Mouse (Mus musculus): ENCODE data around the gene Slitrk5. TPM values are rescaled to one million over a fixed set of nuclear protein-coding genes. Genes with fewer than 3 reads are reported as not detected.
"Not testable (repeated sequence)": the region's sequence is repeated elsewhere in the genome, so short reads cannot be mapped to it uniquely, and the experiment has no call there.

Slitrk5 gene
- polyA plus RNA-seq, 1 experiment from 2014 or later = 17.5 TPM

GRCm38 (mm10) chr14:111681773-111682172 is 6.9 kb downstream of the Slitrk5 start:
- Histone ChIP-seq H3K4me1 (ENCODE audit: control insufficient read depth, insufficient read depth, low read length) (no peaks in the 10 kb centered on the region), H3K9me3 (replicated peaks; ENCODE audit: control insufficient read depth, low read length) (no peaks in the 10 kb centered on the region), H3K36me3 (ENCODE audit: control insufficient read depth, insufficient read depth, low read length) (no peaks in the 10 kb centered on the region), H3K4me2 (peak overlapping the region; percentile 95), H3K9ac (ENCODE audit: low read depth, low read length) (peak overlapping the region; percentile 69; the same call in 1 of the 2 replicates), H3K27ac (ENCODE audit: low read depth, low read length) (no peak overlapping the region), H3K4me3 (ENCODE audit: low read depth, low read length) (peak overlapping the region; percentile 60), H3K27me3 (ENCODE audit: control insufficient read depth, insufficient read depth, low read length) (peaks cover 23% of the 10 kb centered on the region)
- 7% methylated on average over 13 of the region's 13 CpGs for WGBS (ENCODE audit: insufficient replicate concordance)
- no peak for ATAC-seq (replicated peaks; ENCODE audit: insufficient number of reproducible peaks, low FRiP score, low TSS enrichment)

GRCm38 (mm10) chr14:111683543-111683942 is 8.6 kb downstream of the Slitrk5 start:
- peaks cover 14% of the 10 kb centered on the region for H3K27me3 ChIP-seq (ENCODE audit: control insufficient read depth, insufficient read depth, low read length)
- no peak for ATAC-seq (replicated peaks; ENCODE audit: insufficient number of reproducible peaks, low FRiP score, low TSS enrichment)
- WGBS (ENCODE audit: insufficient replicate concordance) = 63% methylated on average over 4 of the region's 4 CpGs
- no peaks in the 10 kb centered on the region for H3K36me3 ChIP-seq (ENCODE audit: control insufficient read depth, insufficient read depth, low read length)
- no peak overlapping the region for H3K4me3 ChIP-seq (ENCODE audit: low read depth, low read length)
- no peak overlapping the region for H3K9ac ChIP-seq (ENCODE audit: low read depth, low read length)
- no peaks in the 10 kb centered on the region for H3K4me1 ChIP-seq (ENCODE audit: control insufficient read depth, insufficient read depth, low read length)
- H3K4me2 ChIP-seq = no peak overlapping the region
- H3K27ac ChIP-seq (ENCODE audit: low read depth, low read length) = no peak overlapping the region
- H3K9me3 ChIP-seq (replicated peaks; ENCODE audit: control insufficient read depth, low read length) = no peaks in the 10 kb centered on the region

GRCm38 (mm10) chr14:111690139-111690538 is 15.2 kb downstream of the Slitrk5 start:
- H3K9me3 ChIP-seq (replicated peaks; ENCODE audit: control insufficient read depth, low read length); H3K36me3 ChIP-seq (ENCODE audit: control insufficient read depth, insufficient read depth, low read length); H3K27ac ChIP-seq (ENCODE audit: low read depth, low read length); H3K9ac ChIP-seq (ENCODE audit: low read depth, low read length); H3K4me2 ChIP-seq; ATAC-seq (replicated peaks; ENCODE audit: insufficient number of reproducible peaks, low FRiP score, low TSS enrichment); H3K4me1 ChIP-seq (ENCODE audit: control insufficient read depth, insufficient read depth, low read length); H3K27me3 ChIP-seq (ENCODE audit: control insufficient read depth, insufficient read depth, low read length); H3K4me3 ChIP-seq (ENCODE audit: low read depth, low read length): not testable (repeated sequence)
- WGBS (ENCODE audit: insufficient replicate concordance) = 37% methylated on average over 1 of the region's 1 CpGs

- Histone ChIP-seq H3K4me1 (ENCODE audit: control insufficient read depth, insufficient read depth, low read length) (no peaks in the 10 kb centered on the region), H3K9me3 (replicated peaks; ENCODE audit: control insufficient read depth, low read length) (no peaks in the 10 kb centered on the region), H3K27me3 (ENCODE audit: control insufficient read depth, insufficient read depth, low read length) (no peaks in the 10 kb centered on the region), H3K4me2 (no peak overlapping the region), H3K4me3 (ENCODE audit: low read depth, low read length) (no peak overlapping the region), H3K36me3 (ENCODE audit: control insufficient read depth, insufficient read depth, low read length) (no peaks in the 10 kb centered on the region), H3K27ac (ENCODE audit: low read depth, low read length) (no peak overlapping the region), H3K9ac (ENCODE audit: low read depth, low read length) (no peak overlapping the region)
- no peak for ATAC-seq (replicated peaks; ENCODE audit: insufficient number of reproducible peaks, low FRiP score, low TSS enrichment)
- 73% methylated on average over 2 of the region's 2 CpGs for WGBS (ENCODE audit: insufficient replicate concordance)
Measured at GRCm38 (mm10) chr14:111729833-111730232, 54.9 kb downstream of the Slitrk5 start.

Measured in heart, embryonic 11.5 days (tissue).